Mouse (Mus musculus) ES-E14 (cell line): Measurements from ENCODE around the gene Ubtd2.

Source experiments
- CHD2 ChIP-seq: IDR thresholded peaks from 2 replicates; pipeline ENCODE4 v1.6.1; 2014; ENCODE audit warnings: mild to moderate bottlenecking, low read depth, low read length, inconsistent platforms
- HCFC1 ChIP-seq: IDR thresholded peaks from 2 replicates; pipeline ENCODE4 v1.6.1; 2012; ENCODE audit warnings: low read length, inconsistent platforms, borderline replicate concordance; ENCODE audit not compliant: insufficient read depth
- ZNF384 ChIP-seq: IDR thresholded peaks from 2 replicates; pipeline ENCODE4 v1.6.1; 2012; ENCODE audit warnings: low read depth, low read length, inconsistent platforms

GRCm38 (mm10) chr11:32547391-32547947 lies 92.3 kb downstream of the Ubtd2 start:
- TF ChIP-seq CHD2, result no peak
- no peak for TF ChIP-seq HCFC1
- TF ChIP-seq ZNF384, result no peak
